Mouse (Mus musculus): ENCODE measurements around the gene Prmt8. TPM values are rescaled to one million over a fixed set of nuclear protein-coding genes. Genes with fewer than 3 reads are reported as not detected.

Gene Prmt8
- total RNA-seq (2023) = not detected

DNA sequence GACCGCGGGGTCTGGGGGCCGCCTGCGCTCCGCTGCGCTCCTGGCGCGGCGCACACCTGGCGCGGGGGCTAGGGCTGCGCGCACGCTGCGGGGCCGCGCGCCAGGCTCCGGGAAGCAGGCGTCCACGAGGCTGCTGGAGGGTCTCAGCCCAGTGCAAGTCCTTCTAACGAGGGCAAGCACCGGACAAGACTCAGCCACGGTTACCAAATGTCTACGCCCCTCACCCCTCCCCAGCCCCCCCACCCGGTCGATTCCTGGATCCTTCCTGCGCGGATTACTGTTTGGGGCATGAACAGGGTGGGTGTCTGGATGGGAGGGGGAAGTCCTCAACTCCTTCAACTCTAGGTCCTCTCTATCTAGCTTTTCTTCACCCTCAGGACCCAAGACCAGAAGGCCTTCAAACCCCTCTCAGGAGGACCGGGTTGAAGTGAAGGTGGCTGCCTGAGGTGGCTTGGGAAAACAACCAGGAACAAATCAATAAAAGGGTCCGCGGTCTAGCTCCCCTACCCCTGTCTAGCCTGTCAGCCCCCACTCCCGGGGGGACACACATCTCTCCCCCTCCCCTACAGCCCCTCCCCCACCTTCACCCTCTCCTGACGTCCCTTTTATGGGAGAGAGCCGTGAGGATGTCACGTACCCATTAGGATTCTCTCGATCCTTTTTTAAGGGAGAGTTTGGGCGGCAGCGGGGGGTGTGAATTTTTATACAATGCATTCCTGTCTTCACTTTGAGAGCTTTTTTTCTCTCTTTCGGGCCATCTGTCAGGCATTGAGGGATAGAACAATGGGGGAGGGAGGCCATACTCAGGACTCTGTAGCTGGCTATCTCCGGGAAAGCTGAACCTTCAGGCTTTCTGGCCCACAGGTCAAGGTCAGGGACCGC lies at the start of gene Prmt8:
Prmt8 (minus strand) TSS at position 198 of the 882 bp plus-strand sequence.

Other genes with a start within 250 kb of the Prmt8 start
- 39.1 TPM for gene Cracr2a, start 208.1 kb downstream of the Prmt8 start, total RNA-seq (2023)
- not detected for gene Tspan11, start 118.1 kb upstream of the Prmt8 start, total RNA-seq (2023)